Mouse (Mus musculus) liver, adult 2 months (tissue): Measurements from ENCODE around the gene Tpgs1.

Source experiments
- CTCF ChIP-seq: fragments of 200-500 bp; IDR thresholded peaks from 2 replicates; pipeline ENCODE4 v1.5.1; 2011; ENCODE audit warnings: low read depth, low read length, control low read depth
- POLR2A ChIP-seq: fragments of 200-500 bp; IDR thresholded peaks from 2 replicates; pipeline ENCODE4 v1.6.1; 2011; ENCODE audit warnings: low read length, control low read depth; ENCODE audit not compliant: insufficient read depth; ENCODE audit errors: extremely low read depth

DNA sequence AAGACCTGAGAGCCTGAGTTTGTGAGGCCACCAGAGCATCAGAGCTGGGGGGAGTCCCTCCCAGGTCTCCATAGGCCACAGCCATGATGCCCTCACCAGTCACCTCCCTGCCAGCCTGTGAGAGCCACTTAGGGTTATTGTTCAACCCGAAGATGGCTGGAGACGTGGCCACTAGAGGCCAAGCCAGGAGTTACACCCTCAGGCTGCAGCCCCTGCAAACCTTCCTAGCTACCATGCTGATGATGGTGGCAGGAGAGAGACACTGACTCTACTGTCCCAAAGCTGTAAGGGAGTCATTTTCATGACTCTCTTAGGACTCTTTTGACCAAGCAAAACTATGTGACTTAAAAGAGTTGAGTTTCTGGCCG is 2.9 kb downstream of the Tpgs1 start:
- TF ChIP-seq CTCF (0 out of 2 replicates have a peak, but pooled peaks have one; percentile 1), POLR2A (no peak)
